Mouse (Mus musculus): ENCODE results near the gene 3425401B19Rik. TPM values are rescaled to one million over a fixed set of nuclear protein-coding genes. Genes with fewer than 3 reads are reported as not detected.

Gene 3425401B19Rik
- total RNA-seq, 1 experiment from 2014 or later = not detected

Other genes starting within 250 kb of the 3425401B19Rik start
- not detected in 2 replicates for gene Slc18a3, start 220.4 kb downstream of the 3425401B19Rik start, total RNA-seq (2017)
- gene Chat, start 219.3 kb downstream of the 3425401B19Rik start, total RNA-seq (2017) = not detected in 2 replicates
- gene Ercc6, start 171.8 kb downstream of the 3425401B19Rik start, total RNA-seq (2017) = 29.1 and 31.3 TPM in 2 replicates
- gene Prrxl1, start 85.9 kb downstream of the 3425401B19Rik start, total RNA-seq (2017) = not detected in 2 replicates
- 15.3 and 31.4 TPM in 2 replicates for gene Tmem273, start 100.7 kb upstream of the 3425401B19Rik start, total RNA-seq (2017)
- gene Fam170b, start 148.7 kb upstream of the 3425401B19Rik start, total RNA-seq (2017) = not detected in 2 replicates
- gene Vstm4, start 171.5 kb upstream of the 3425401B19Rik start, total RNA-seq (2017) = 0.06 and 0.30 TPM in 2 replicates